Mouse (Mus musculus) monocyte, adult 5-6 weeks (primary cell): ENCODE measurements around the gene Hspbp1. TPM values are rescaled to one million over a fixed set of nuclear protein-coding genes. Genes with fewer than 3 reads are reported as not detected.

Experiments
- total RNA-seq: library from RNA; stranded (forward); fragments of 200-1000, 200-491, 200-594 nt; gene quantifications from 3 replicates; pipeline ENCODE4 v1.2.3, GENCODE M21; 2017

The Hspbp1 gene
- total RNA-seq, 1 experiment from 2014 or later: 47.3 TPM

Other genes with a start within 250 kb of the Hspbp1 start
- gene Rdh13, start 239.4 kb downstream of the Hspbp1 start, total RNA-seq: 2.8 to 5.5 TPM (median 5.2 TPM) in 3 replicates
- 15.0 to 52.1 TPM (median 27.4 TPM) in 3 replicates for gene Eps8l1, start 224.4 kb downstream of the Hspbp1 start, total RNA-seq
- 272 to 296 TPM (median 283 TPM) in 3 replicates for gene Ppp1r12c, start 183.4 kb downstream of the Hspbp1 start, total RNA-seq
- gene Tnnt1, start 168.7 kb downstream of the Hspbp1 start, total RNA-seq: not detected in 3 replicates
- 6.1 to 6.3 TPM in 2 of 3 replicates, not detected in the other for gene Tnni3, start 160.8 kb downstream of the Hspbp1 start, total RNA-seq
- gene Dnaaf3, start 152.6 kb downstream of the Hspbp1 start, total RNA-seq: 0.85 to 2.0 TPM (median 1.8 TPM) in 3 replicates
- not detected in 3 replicates for gene Syt5, start 137.5 kb downstream of the Hspbp1 start, total RNA-seq
- gene Ptprh, start 81.0 kb downstream of the Hspbp1 start, total RNA-seq: 0.39 TPM in 1 of 3 replicates, not detected in the others
- 18.1 to 27.9 TPM (median 21.7 TPM) in 3 replicates for gene Tmem86b, start 53.6 kb downstream of the Hspbp1 start, total RNA-seq
- gene Ppp6r1, start 26.0 kb downstream of the Hspbp1 start, total RNA-seq: 101 to 191 TPM (median 127 TPM) in 3 replicates
- not detected in 3 replicates for gene Brsk1, start 5.5 kb upstream of the Hspbp1 start, total RNA-seq
- gene Tmem150b, start 40.2 kb upstream of the Hspbp1 start, total RNA-seq: 5.6 to 6.8 TPM (median 6.4 TPM) in 3 replicates
- gene Kmt5c, start 55.0 kb upstream of the Hspbp1 start, total RNA-seq: 25.1 to 60.4 TPM (median 38.0 TPM) in 3 replicates
- gene Cox6b2, start 68.0 kb upstream of the Hspbp1 start, total RNA-seq: 4.7 TPM in 1 of 3 replicates, not detected in the others
- gene Fam71e2, start 86.2 kb upstream of the Hspbp1 start, total RNA-seq: not detected in 3 replicates
- not detected in 3 replicates for gene Il11, start 97.8 kb upstream of the Hspbp1 start, total RNA-seq
- gene Tmem190, start 97.9 kb upstream of the Hspbp1 start, total RNA-seq: not detected in 3 replicates
- gene Tmem238, start 104.6 kb upstream of the Hspbp1 start, total RNA-seq: 0.53 to 1.5 TPM (median 1.2 TPM) in 3 replicates
- gene Rpl28, start 107.8 kb upstream of the Hspbp1 start, total RNA-seq: 260 to 549 TPM (median 279 TPM) in 3 replicates
- gene Ube2s, start 127.5 kb upstream of the Hspbp1 start, total RNA-seq: 96.9 to 129 TPM (median 127 TPM) in 3 replicates
- gene Shisa7, start 159.6 kb upstream of the Hspbp1 start, total RNA-seq: 0.11 TPM in 1 of 3 replicates, not detected in the others
- gene Isoc2b, start 185.2 kb upstream of the Hspbp1 start, total RNA-seq: 7.1 to 45.7 TPM (median 35.7 TPM) in 3 replicates
- gene Isoc2a, start 192.1 kb upstream of the Hspbp1 start, total RNA-seq: 4.5 to 8.4 TPM (median 7.9 TPM) in 3 replicates
- gene Gm36210, start 221.4 kb upstream of the Hspbp1 start, total RNA-seq: not detected in 3 replicates
- 2.6 to 6.0 TPM (median 5.9 TPM) in 3 replicates for gene Zfp628, start 230.1 kb upstream of the Hspbp1 start, total RNA-seq
- 0.49 TPM in 1 of 3 replicates, not detected in the others for gene Nat14, start 237.0 kb upstream of the Hspbp1 start, total RNA-seq
- not detected in 3 replicates for gene Ssc5d, start 240.7 kb upstream of the Hspbp1 start, total RNA-seq